Mouse (Mus musculus) spleen, postnatal 10 days (tissue): ENCODE data around the gene Rims4.

Experiments used
- DNase-seq, 2 experiments: peaks; one replicate each; pipeline ENCODE4 v3.0.0; 2021 to 2022; ENCODE audit warnings: low spot score in 2 of 2

Gene Rims4

GRCm38 (mm10) chr2:163866061-163866460, 52.4 kb downstream of the Rims4 start:
- no peak for DNase-seq

GRCm38 (mm10) chr2:163865311-163865710, 53.2 kb downstream of the Rims4 start:
- DNase-seq, result no peak

- peak; percentile 23 to 55 for DNase-seq
These were observed 60.1 kb downstream of the Rims4 start for GRCm38 (mm10) chr2:163858254-163858947.

GRCm38 (mm10) chr2:163857233-163857632, 61.2 kb downstream of the Rims4 start:
- DNase-seq, result no peak

GRCm38 (mm10) chr2:163853461-163853901, 65.0 kb downstream of the Rims4 start, which contains the start of gene Kcnk15:
Gene Kcnk15, plus strand, starts transcription at chr2:163853651.
- DNase-seq, result no peak

- DNase-seq, result no peak
These were observed 76.4 kb downstream of the Rims4 start for GRCm38 (mm10) chr2:163842043-163842442.

GRCm38 (mm10) chr2:163839519-163839918, 79.0 kb downstream of the Rims4 start:
- no peak for DNase-seq

GRCm38 (mm10) chr2:163838043-163838442, 80.4 kb downstream of the Rims4 start:
- DNase-seq, result peak; percentile 62 to 84

- no peak for DNase-seq
These were observed 87.3 kb downstream of the Rims4 start for GRCm38 (mm10) chr2:163831163-163831562.

GRCm38 (mm10) chr2:163826494-163826893, 92.0 kb downstream of the Rims4 start:
- no peak for DNase-seq

- no peak for DNase-seq
These were observed 92.6 kb downstream of the Rims4 start for GRCm38 (mm10) chr2:163825861-163826260.

- no peak for DNase-seq
These were observed 94.7 kb downstream of the Rims4 start for GRCm38 (mm10) chr2:163823771-163824170.

GRCm38 (mm10) chr2:163823248-163823647, 95.2 kb downstream of the Rims4 start:
- DNase-seq, result peak; percentile 39 to 73

GRCm38 (mm10) chr2:163820607-163821006, 97.9 kb downstream of the Rims4 start, which contains the start of gene Ccn5:
Gene Ccn5, plus strand, starts transcription at chr2:163820861.
- no peak for DNase-seq

- DNase-seq, result no peak
These were observed 103.6 kb downstream of the Rims4 start for GRCm38 (mm10) chr2:163814739-163815465.

GRCm38 (mm10) chr2:163813077-163813476, 105.4 kb downstream of the Rims4 start:
- no peak for DNase-seq
